Mouse (Mus musculus): ENCODE data around the gene Alox5ap.

The Alox5ap gene

DNA sequence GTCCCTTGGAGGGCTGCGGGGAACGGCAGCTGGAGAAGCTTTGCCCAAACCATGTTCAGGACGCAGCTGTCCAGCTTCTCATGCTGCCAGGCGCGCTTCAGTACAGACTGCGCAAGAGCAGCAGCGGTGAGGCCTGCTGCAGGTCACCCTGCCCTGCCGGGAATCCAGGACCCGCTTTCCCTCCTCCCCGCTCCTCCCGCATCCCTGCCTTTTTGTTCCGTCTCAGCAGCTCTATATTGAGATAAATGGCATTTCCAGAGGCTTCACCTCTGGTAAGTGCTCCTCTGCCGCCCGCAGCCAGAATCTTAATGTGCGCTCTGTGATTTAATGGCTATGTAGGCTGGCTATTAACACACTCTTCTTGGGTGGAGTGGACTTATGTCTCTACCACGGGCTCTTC, 5.5 kb upstream of the Alox5ap start:
- no peak for DNase-seq (ENCODE audit: low spot score)

DNA sequence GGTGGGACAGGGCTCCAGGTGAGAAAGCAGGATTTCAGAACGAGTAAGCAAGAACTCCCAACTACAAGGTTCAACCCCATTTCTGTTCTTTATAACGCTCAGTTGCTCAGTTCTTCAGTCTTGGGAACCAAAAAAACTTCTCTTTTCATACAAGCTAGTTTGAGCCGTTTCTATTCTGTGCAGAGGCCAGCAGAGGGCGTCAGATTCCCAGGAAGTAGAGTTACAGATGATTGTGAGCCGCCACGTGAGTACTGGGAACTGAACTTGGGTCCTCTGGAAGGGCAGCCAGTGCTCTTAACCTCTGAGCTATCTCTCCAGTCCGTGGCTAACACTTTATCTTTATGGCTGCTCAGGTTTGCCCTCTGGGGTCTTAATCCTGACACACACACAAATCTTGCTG, 3.1 kb upstream of the Alox5ap start:
- DNase-seq (ENCODE audit: low spot score), result no peak

DNA sequence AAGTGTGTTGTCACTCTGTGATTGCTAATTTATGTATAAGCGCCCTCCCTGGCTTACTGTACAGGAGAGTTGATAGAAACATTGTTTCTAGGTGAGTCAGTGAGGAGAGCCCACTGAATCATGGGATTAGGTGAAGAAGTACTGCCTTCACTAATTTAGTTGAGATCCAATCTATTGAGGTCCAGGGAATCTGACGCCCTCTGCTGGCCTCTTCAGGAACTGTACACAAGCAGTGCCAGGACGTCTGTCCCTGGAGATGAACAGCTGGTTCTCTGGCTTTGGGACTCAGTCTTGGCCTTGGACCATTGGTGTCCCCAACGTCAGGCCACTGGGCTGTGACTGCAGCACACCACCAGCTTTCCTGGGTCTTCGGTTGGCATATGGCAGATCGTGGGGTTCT, 2.7 kb upstream of the Alox5ap start:
- no peak for DNase-seq (ENCODE audit: low spot score)

DNA sequence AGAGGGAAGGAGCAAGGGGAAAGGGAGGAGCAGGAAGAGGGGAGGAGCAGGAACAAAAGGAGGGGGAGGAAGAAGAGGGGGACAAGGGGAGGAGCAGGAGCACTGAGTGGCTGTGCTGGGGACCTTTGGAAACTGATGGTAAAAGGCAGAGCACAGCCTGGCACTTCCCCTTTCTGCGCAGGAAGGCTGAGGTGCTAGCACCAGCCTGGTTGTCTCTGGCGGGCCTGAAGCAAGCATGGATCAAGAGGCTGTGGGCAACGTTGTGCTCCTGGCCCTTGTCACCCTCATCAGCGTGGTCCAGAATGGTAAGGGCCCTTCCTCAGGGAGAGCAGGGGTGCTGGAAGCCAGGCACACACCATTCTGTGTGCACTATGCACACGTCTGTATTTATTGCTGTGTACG, 312 bp downstream of the Alox5ap start:
- no peak for DNase-seq (ENCODE audit: low spot score)

DNA sequence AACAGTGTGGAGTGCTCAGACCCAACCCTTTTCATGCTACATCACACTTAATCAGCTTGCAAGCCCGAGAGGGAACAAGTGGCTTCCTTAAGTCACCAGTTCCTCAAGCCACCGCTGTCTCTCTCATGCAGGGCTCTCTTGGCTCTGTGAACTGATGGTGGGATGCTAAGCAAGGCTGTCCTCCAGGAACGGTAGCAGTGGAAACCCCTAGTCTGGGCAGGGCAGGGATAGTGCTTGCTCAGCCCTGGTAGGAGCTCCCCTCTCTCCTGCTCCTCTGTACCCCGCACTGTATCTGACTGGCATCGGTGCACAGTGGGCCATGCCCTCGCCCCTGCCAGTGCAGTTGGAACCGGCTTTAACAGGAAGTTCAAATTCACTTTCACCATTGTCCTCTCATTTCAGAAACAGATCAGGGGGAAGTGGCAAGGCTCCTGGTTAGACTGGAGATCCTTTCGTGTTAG, 2.2 kb downstream of the Alox5ap start:
- no peak for DNase-seq (ENCODE audit: low spot score)

DNA sequence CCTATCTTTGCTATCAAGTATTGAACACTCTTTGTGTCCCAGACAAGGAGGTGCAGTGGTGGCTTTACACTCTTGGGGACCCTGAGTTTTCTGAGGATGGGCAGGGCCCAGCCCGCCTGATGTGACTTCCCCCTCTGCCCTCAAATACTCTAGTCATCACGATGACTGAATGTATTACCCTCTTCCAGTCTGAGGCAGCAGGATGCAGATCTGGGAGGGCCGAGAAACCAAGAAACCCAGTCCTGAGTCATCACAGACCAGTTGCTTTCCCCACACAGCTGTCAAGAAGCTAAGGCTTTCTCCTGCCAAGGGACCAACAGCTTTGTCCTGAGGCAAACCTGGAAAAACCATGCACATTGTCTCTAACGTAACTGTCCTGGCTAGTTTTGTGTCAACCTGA, 2.9 kb downstream of the Alox5ap start:
- DNase-seq (ENCODE audit: low spot score), result no peak

DNA sequence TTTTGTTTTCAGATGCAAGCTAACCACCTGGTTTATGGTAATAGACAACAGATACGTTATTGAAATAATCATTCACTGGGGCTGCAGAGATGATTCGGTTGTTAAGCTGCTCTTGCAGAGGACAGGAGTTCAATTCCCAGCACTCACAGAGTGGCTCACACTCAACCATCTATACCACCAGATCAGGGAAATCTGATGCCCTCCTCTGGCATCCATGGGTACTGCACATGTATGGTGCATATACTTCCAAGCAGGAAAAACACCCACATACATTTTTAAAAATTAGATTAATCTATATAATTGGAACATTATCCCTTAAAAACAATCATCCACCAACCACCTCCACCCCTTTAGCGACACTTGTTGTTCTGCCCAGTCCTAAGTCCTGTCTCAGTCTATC, 6.7 kb downstream of the Alox5ap start:
- DNase-seq (ENCODE audit: low spot score), result no peak

DNA sequence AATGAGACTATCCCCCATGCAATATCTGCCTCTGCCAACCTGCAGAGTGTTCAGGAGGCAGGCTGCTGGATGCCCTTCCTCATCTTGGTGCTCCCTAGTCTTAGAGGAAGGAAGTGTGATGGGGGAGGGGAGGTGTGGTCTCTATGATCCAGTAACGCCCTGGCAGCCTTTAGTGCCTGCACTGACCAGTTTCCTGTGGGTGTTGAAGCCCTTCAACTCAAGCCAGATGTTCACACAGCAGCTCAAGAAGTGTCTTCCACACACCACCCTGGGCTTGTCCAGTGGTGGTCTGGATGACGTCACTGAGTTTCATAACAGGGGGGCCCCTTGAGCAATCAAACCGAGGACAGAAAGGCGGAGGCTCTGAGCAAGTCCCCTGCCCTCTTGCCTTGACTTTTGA, 8.0 kb downstream of the Alox5ap start:
- peak; percentile 69 for DNase-seq (ENCODE audit: low spot score)

DNA sequence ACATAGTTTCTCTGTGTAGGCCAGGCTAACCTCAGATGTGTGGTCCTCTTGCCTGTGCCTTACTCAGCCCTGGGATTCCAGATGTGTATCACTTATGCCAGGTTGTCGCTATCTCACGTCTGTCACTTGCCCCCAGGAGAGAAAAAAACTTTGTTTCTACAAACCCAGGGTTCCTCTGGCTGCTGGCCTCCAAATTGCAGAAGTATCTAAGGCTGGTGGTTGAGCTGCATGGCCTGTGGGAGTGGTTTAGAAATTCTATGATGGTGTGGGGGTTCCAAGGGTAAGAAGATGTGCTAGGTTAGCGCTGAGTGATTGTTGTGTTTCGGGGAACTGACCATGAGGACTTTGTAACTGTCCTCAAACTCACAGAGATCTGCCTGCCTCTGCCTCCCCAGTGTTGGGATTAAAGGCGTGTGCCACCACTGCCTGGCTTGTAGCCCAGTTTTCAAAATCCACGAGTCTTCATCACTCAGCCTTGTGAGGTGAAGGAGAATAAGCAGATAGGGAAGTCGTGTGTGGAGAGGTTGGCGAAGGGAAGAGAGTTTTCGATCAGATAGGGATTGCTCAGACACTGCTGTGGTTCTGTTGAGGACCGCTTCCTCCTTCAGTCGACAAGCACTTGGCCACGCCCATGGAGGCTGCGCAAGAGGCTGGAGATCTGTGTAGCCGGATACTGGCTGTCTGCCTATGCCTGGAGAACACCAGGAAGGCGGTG, 10.0 kb downstream of the Alox5ap start:
- DNase-seq (ENCODE audit: low spot score), result peak; percentile 67

DNA sequence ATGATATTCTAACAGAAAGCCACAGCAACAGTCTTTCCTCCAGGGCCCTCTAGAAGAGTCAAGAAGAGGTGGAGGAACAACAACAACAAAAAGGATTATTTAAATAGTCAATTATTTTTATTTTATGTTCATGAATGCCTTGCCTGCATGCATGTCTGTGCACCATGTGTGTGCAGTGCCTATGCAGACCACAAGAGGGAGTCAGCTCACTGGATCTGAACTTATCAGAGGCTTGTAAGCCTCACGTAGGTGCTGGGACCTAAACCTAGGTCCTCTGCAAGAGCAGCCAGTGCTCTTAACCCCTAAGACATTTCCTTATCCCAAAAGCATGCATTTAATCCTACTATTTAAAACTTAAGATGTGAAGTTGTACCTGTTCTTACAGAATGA, 10.5 kb downstream of the Alox5ap start:
- no peak for DNase-seq (ENCODE audit: low spot score)

DNA sequence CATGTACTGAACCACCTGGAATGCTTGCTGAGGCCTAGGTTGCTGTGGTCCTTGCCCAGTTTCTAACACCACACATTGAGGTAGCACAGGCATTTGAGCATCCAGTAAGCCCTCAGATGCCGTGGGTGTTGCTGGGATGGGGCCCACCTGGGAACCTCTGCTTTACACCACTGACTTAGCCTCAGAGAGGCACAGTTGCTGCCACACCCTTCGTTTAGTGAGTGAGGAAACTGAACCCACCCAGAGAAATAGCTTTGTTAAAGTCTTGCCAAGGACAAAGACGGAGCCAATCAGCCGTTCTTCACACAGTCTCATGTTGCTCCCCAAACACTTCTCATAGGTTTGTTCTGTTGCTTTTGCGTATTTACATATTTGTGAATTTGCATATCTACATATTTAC, 13.0 kb downstream of the Alox5ap start:
- no peak for DNase-seq (ENCODE audit: low spot score)

DNA sequence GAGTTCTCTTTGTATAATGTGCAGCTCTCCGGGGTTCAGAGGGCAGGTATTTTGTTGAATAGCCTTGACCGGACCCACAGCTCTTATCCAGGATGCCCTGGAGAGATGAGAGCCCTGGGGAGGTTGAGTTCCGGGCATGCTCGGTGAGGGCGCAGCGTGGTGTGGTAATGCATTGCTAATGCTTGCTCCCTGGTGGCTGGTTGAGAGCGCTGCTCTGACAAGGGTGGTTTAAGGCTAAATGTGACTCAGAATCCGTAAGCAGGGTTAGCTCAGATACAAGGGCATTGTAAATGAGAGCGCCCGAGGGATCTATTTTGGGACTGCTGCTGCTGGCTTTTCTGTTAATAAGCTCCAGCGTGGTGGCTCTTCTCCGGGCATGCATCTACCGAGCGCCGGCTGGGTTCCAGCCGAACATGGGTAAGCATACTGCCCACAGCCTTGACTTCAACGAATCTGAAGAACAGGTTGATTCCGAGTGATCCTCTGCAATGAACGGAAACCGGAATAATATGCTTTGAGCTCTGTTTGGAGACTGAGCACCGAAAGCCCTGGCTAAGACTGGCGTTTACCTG, 14.8 kb downstream of the Alox5ap start:
- no peak for DNase-seq (ENCODE audit: low spot score)

DNA sequence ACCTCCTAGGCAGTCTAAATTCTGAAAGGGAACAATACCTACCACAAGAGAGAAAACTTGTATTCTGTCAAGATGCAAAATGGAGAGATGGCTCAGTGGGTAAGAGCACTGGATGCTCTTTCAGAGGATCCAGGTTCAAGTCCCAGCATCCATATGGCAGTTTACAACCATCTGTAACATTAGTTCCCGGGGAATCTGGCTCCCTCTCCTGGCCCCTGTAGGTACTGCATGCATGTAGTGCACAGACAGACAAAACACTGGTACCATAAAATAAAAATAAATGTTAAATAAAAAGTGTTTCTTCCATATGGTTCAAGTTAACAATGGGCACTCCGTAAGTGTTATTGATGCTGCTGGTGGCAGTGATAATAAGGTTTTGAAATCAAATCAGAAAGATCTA, 18.4 kb downstream of the Alox5ap start:
- no peak for DNase-seq (ENCODE audit: low spot score)

DNA sequence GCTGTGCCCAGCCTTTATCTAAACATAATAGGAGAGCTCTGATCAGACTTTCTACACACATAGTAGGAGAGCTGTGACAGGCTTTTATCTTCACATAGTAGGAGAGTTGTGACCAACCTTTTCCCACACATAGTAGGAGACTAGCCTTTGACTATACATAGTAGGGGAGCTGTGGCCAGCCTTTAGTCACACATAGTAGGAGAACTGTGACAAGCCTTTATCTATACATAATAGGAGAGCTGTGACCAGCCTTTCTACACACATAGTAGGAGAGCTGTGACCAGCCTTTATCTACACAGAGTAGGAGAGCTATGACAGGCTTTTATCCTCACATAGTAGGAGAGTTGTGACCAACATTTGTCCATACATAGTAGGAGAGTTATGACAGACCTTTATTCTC, 19.3 kb downstream of the Alox5ap start:
- no peak for DNase-seq (ENCODE audit: low spot score)

DNA sequence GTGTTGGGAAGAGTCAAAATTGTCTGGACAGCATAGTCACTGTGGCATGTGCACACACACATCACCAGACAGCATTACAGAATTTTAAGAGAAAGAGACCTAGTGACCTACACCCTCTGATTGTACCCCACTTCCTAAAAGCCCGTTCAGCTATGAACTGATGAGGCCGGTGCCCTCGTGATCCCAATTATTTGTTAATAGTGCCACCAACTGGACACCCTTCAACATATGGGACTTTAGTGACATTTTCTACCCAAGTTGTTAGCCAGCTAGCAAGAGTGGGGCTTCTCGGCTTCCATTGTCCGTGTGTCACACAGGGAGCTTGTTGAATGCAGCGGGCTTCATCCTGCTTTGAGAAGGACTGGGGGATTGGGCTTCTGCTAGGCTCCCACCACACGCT, 21.5 kb downstream of the Alox5ap start:
- no peak for DNase-seq (ENCODE audit: low spot score)

DNA sequence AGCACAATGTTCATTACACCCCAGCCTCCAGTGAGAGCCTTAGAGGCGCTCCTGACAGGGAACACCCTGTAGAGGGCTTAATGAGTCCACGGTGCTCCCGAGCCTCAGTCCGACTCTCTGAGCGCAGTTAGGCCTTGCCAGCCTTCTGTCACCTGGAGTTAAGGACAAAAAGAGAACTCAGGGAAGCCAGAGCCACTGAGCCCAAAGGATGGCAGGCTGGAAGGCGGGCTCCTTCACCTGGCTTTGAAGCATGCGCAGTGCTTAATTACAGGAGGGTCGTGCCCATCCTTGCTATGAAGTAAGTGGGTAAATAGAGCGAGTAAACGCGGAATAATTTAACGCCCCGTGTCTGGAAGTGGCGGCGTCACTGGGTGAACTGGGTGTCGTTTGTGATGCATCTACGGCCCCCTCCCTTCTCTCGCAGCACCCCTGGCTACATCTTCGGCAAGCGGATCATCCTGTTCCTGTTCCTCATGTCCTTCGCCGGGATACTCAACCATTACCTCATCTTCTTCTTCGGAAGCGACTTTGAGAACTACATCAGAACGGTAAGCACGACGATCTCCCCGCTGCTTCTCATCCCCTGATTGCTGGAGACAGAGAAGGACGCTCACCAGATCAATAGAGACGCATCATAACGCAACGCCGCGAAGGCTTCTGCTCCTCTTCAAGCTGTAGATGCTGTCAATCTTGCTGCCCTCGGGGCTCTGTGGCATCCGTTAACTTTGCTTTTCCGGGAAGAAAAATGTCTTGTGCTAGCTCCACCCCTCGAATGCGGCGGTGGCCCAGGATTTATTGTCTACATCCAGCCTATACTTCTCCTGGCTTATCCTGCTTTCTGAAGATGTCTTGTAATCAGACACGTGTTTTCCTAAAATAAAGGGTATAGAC, 22.8 kb downstream of the Alox5ap start:
- DNase-seq (ENCODE audit: low spot score), result no peak

DNA sequence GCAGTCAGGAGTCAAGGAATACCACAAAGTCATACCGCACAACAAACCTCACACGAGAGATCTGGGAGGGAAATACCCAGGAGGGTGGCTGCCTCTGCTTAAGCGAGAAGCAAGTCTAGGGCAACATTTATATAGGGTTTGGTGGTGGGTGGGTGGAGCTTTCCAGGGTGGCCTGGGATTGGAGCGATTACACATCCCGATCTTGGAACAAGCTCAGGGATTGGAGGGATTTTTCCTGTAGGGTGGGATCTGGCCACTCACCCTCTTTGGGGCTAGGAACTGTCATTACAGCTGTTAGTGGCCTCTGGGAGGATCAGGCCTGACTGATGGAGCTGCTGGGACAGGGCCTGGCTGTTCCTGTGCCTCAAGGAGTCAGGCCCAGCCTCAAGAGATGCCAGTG, 26.7 kb downstream of the Alox5ap start:
- no peak for DNase-seq (ENCODE audit: low spot score)

DNA sequence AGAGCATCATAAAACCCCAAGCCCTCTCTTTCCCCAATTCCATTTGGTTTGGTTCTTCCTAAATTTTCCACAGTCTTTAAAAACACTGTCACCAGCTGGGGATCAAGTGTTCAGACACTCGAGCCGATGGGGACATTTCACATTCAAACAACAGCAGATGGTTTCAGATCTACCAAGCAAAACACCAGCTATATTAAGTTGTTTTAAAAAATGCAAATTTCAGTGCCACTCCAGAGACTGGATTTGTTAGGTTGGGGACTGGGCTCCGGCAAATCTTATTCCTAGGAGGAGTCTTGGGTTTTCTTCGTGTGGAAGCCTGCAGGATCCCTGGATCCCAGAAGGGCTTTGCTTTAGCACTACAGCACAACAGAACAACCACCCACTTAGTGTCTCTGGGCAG, 28.5 kb downstream of the Alox5ap start:
- DNase-seq (ENCODE audit: low spot score), result no peak

DNA sequence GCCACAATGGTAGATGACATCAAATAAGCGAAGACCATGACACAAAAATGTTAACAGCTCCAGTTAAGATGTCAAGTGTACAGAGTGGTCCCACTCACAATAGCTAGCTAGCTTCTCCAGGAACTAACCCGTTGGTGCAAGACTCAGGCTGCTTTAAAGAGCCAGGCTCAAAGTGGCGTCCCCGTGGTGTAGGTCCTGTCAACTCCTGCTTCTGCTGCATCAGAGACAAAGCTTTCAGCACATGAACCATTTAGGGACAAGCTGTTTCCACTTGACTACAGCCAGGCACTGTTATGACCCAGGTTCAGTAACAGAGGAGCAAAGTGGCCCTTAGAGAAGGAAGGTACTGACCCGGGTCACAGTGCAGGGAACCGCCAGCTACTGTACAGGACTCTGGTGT, 32.2 kb downstream of the Alox5ap start:
- DNase-seq (ENCODE audit: low spot score), result no peak

DNA sequence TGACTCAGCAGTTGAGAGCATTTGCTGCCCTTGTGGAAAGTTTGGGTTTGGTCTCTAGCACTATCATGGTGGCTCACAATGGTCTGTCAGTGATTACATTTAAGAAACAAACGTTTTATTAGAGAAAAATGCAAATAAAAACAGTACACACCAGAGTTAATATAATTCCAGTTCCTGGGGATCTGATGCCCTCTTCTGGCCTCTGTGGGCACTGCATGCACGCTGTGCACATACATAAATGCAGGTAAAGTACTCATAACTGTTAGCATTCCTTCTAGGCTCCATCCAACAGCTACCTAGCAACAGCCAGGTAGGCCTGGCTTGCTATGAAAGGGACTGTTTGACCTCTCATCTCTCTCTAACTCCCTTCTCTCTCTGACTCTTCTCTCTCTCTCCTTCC, 32.9 kb downstream of the Alox5ap start:
- DNase-seq (ENCODE audit: low spot score), result no peak

DNA sequence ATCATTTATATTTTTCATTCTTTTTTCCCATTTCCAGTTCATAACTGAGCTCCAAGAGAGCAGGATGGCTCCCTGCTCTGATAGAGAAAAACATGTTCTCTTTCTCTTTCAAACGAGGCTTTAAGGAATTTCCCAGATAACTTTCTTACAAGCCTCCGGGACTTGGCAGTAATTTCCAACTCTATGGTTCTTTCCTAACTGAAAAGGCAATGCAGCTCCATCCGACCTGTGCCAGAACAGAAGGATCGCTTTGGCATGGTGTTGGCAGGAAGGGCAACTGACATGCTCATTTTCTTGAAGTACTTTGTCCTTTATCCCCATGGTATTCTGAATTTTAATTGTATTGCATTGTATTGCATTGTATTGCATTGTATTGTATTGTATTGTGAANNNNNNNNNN, 33.7 kb downstream of the Alox5ap start:
- no peak for DNase-seq (ENCODE audit: low spot score)

DNA sequence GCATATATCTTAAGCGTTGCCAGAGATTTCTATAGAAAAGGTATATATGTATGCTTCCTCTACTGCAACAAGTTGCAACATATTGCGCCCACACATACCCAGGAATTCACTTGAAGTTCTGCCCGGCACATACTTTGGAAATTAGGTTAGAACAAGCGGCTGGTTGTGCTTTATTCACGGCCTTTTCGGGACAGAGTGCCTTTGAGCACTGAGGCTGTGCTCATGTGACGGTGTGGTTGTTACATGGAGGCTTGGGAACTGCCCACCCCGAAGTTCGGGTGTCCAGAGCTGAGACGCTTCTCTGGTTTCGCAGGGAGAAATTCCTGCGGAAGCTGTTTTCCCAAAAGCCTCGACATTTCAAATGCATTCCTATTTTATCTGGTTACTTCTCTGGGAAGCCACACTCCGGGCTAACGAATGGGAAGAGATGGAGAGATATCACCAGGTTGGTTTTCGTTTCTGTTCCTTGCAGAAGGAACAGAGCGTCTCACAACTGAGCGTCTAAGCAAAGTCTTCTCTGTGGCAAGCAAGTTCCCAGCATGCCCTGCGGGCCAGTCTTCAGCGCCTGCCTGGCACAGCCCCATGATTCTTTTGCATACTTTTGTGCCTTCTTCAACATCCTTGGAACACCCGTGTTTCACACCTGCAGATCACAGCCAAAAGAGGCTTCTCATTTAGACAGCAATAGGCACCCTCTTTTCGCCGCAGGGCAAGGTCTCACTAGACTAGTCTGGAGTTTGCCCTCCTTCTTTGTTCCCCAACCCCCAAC, 48.5 kb downstream of the Alox5ap start:
- no peak for DNase-seq (ENCODE audit: low spot score)

Measured in lung, postnatal 25 days (tissue).